12 mouse cellular contexts compared by ENCODE assay signal in genomic region chr9:70888969-70889368, GRCm38 (mm10).
DNase-seq lines count a peak whose midpoint lies in the region; ATAC-seq and TF ChIP-seq lines count a peak whose summit lies in the region.
"Had no signal": no experiment of that assay in that cellular context is flagged by ENCODE, and none has a peak within 500 bp of the region (broad histone marks: within the 10 kb centered on the region; RNA-seq: fewer than 3 reads in every experiment).

No protein-coding gene starts in this region.

- H3K9ac ChIP-seq in embryonic facial prominence, embryonic 13.5 days: no peak overlapping the region
- no peak overlapping the region for H3K9ac ChIP-seq in lung, embryonic 16.5 days (ENCODE audit: low read length)
- no peak overlapping the region for H3K9ac ChIP-seq in stomach, embryonic 14.5 days (replicated peaks; ENCODE audit: low read depth, low read length)
- no peak overlapping the region for H3K9ac ChIP-seq in hindbrain, postnatal 0 days (replicated peaks; ENCODE audit: low read length)
- H3K9ac ChIP-seq: embryonic facial prominence, embryonic 12.5 days had no signal

- no peak for DNase-seq in embryonic facial prominence, embryonic 10.5 days (ENCODE audit: low spot score)
- no peak for DNase-seq in lung, postnatal 36 days
- DNase-seq in hindbrain, postnatal 0 days (ENCODE audit: low spot score): no peak
- DNase-seq: cerebellum, adult 8-10 months; heart, adult 2 months had no signal

- ATAC-seq in embryonic facial prominence, embryonic 13.5 days (ENCODE audit: insufficient number of reproducible peaks, insufficient read depth, low FRiP score, low TSS enrichment, low read depth): peak; percentile 43; the same call in 1 of the 2 replicates
- ATAC-seq in lung, embryonic 16.5 days (ENCODE audit: low read depth): peak; percentile 81
- peak; percentile 92 for ATAC-seq in stomach, embryonic 14.5 days (ENCODE audit: insufficient number of reproducible peaks, insufficient read depth, low FRiP score, low read depth)
- no peak for ATAC-seq in erythroid progenitor cell, adult 5-6 weeks (replicated peaks; ENCODE audit: low FRiP score, poor library complexity, severe bottlenecking)
- ATAC-seq in hindbrain, postnatal 0 days: no peak

- peaks cover 9% of the 10 kb centered on the region for H3K4me1 ChIP-seq in embryonic facial prominence, embryonic 13.5 days
- peaks cover 17% of the 10 kb centered on the region for H3K4me1 ChIP-seq in embryonic facial prominence, embryonic 10.5 days
- peaks cover 4% of the 10 kb centered on the region; the same call in 1 of the 2 replicates for H3K4me1 ChIP-seq in lung, embryonic 16.5 days (replicated peaks; ENCODE audit: control insufficient read depth, insufficient read depth, low read length)
- H3K4me1 ChIP-seq in embryonic fibroblast, embryonic 13.5 days (ENCODE audit: control insufficient read depth, insufficient read depth, low read length): peaks cover 13% of the 10 kb centered on the region
- H3K4me1 ChIP-seq in stomach, embryonic 14.5 days (ENCODE audit: control insufficient read depth, insufficient read depth, low read length): peaks cover 3% of the 10 kb centered on the region; the same call in 1 of the 2 replicates
- H3K4me1 ChIP-seq in hindbrain, postnatal 0 days (ENCODE audit: insufficient read depth, low read length): no peaks in the 10 kb centered on the region

- no peaks in the 10 kb centered on the region for H3K36me3 ChIP-seq in embryonic facial prominence, embryonic 13.5 days
- H3K36me3 ChIP-seq in embryonic facial prominence, embryonic 10.5 days (replicated peaks): no peaks in the 10 kb centered on the region
- H3K36me3 ChIP-seq in lung, embryonic 16.5 days (ENCODE audit: control insufficient read depth, insufficient read depth, low read length): no peaks in the 10 kb centered on the region
- no peaks in the 10 kb centered on the region for H3K36me3 ChIP-seq in stomach, embryonic 14.5 days (ENCODE audit: control insufficient read depth, insufficient read depth, low read length)
- H3K36me3 ChIP-seq in hindbrain, postnatal 0 days (ENCODE audit: insufficient read depth, low read length): no peaks in the 10 kb centered on the region
- H3K36me3 ChIP-seq: embryonic facial prominence, embryonic 12.5 days had no signal

- TF ChIP-seq POLR2A in embryonic fibroblast, embryonic 13.5 days (IDR thresholded peaks at IDR 0.05; ENCODE audit: low read depth, low read length): no peak

- no peak for TF ChIP-seq CTCF in embryonic fibroblast, embryonic 13.5 days (IDR thresholded peaks at IDR 0.05; ENCODE audit: borderline replicate concordance, insufficient read depth, low read length)
- TF ChIP-seq CTCF in hindbrain, postnatal 0 days (IDR thresholded peaks at IDR 0.05; ENCODE audit: low read depth): no peak

- H3K4me3 ChIP-seq in embryonic facial prominence, embryonic 13.5 days: no peak overlapping the region
- H3K4me3 ChIP-seq in embryonic facial prominence, embryonic 10.5 days: no peak overlapping the region
- no peak overlapping the region for H3K4me3 ChIP-seq in lung, embryonic 16.5 days (ENCODE audit: low read length)
- no peak overlapping the region for H3K4me3 ChIP-seq in embryonic fibroblast, embryonic 13.5 days (ENCODE audit: insufficient read depth, low read length)
- no peak overlapping the region for H3K4me3 ChIP-seq in stomach, embryonic 14.5 days (ENCODE audit: low read depth, low read length)
- H3K4me3 ChIP-seq in hindbrain, postnatal 0 days (ENCODE audit: low read length): no peak overlapping the region
- H3K4me3 ChIP-seq: embryonic facial prominence, embryonic 12.5 days; heart, adult 2 months had no signal

- H3K27me3 ChIP-seq in embryonic facial prominence, embryonic 13.5 days: no peaks in the 10 kb centered on the region
- H3K27me3 ChIP-seq in embryonic facial prominence, embryonic 10.5 days (replicated peaks; ENCODE audit: low read depth, poor library complexity, severe bottlenecking): no peaks in the 10 kb centered on the region
- H3K27me3 ChIP-seq in lung, embryonic 16.5 days (ENCODE audit: control insufficient read depth, insufficient read depth, low read depth, low read length): no peaks in the 10 kb centered on the region
- H3K27me3 ChIP-seq in stomach, embryonic 14.5 days (ENCODE audit: control insufficient read depth, insufficient read depth, low read length): no peaks in the 10 kb centered on the region
- H3K27me3 ChIP-seq in hindbrain, postnatal 0 days (ENCODE audit: insufficient read depth, low read length): no peaks in the 10 kb centered on the region
- H3K27me3 ChIP-seq: embryonic facial prominence, embryonic 12.5 days; megakaryocyte, embryonic 14.5 days had no signal

- no peak overlapping the region for H3K4me2 ChIP-seq in embryonic facial prominence, embryonic 13.5 days
- no peak overlapping the region for H3K4me2 ChIP-seq in lung, embryonic 16.5 days (ENCODE audit: low read depth, low read length)
- H3K4me2 ChIP-seq in stomach, embryonic 14.5 days (replicated peaks; ENCODE audit: low read depth, low read length): no peak overlapping the region
- no peak overlapping the region for H3K4me2 ChIP-seq in hindbrain, postnatal 0 days (ENCODE audit: low read depth, low read length)
- H3K4me2 ChIP-seq: embryonic facial prominence, embryonic 12.5 days had no signal

- no peaks in the 10 kb centered on the region for H3K9me3 ChIP-seq in embryonic facial prominence, embryonic 13.5 days
- no peaks in the 10 kb centered on the region for H3K9me3 ChIP-seq in embryonic facial prominence, embryonic 10.5 days
- H3K9me3 ChIP-seq in lung, embryonic 16.5 days (ENCODE audit: control insufficient read depth, low read length): no peaks in the 10 kb centered on the region
- H3K9me3 ChIP-seq in stomach, embryonic 14.5 days (ENCODE audit: control insufficient read depth, low read depth, low read length): no peaks in the 10 kb centered on the region
- H3K9me3 ChIP-seq in hindbrain, postnatal 0 days (ENCODE audit: low read length): no peaks in the 10 kb centered on the region
- H3K9me3 ChIP-seq: embryonic facial prominence, embryonic 12.5 days; megakaryocyte, embryonic 14.5 days had no signal

- WGBS in embryonic facial prominence, embryonic 13.5 days: 61% methylated on average over 4 of the region's 4 CpGs
- 89% methylated on average over 4 of the region's 4 CpGs for WGBS in embryonic facial prominence, embryonic 10.5 days
- WGBS in lung, embryonic 16.5 days: 49% methylated on average over 4 of the region's 4 CpGs
- 57% methylated on average over 4 of the region's 4 CpGs for WGBS in stomach, embryonic 14.5 days
- 79% methylated on average over 4 of the region's 4 CpGs for WGBS in hindbrain, postnatal 0 days

- H3K27ac ChIP-seq in embryonic facial prominence, embryonic 13.5 days: no peak overlapping the region; the same call in 1 of the 2 replicates
- no peak overlapping the region for H3K27ac ChIP-seq in embryonic facial prominence, embryonic 10.5 days (replicated peaks)
- H3K27ac ChIP-seq in lung, embryonic 16.5 days (ENCODE audit: low read length): peak overlapping the region; percentile 51
- peak overlapping the region; percentile 55 for H3K27ac ChIP-seq in embryonic fibroblast, embryonic 13.5 days (ENCODE audit: insufficient read depth, low read length)
- peak overlapping the region; percentile 91 for H3K27ac ChIP-seq in stomach, embryonic 14.5 days (ENCODE audit: low read length)
- H3K27ac ChIP-seq in hindbrain, postnatal 0 days: no peak overlapping the region
- H3K27ac ChIP-seq: embryonic facial prominence, embryonic 12.5 days; heart, adult 2 months had no signal

Comparison
In these comparisons a context has a peak if more than half of its experiments do, and no peak if none do; other contexts are left out.
1. ATAC-seq: peak in embryonic facial prominence, embryonic 13.5 days (single experiment), lung, embryonic 16.5 days (single experiment) and stomach, embryonic 14.5 days (single experiment); none in erythroid progenitor cell, adult 5-6 weeks (single experiment) and hindbrain, postnatal 0 days (single experiment).
2. H3K27ac ChIP-seq: peak in lung, embryonic 16.5 days (single experiment), embryonic fibroblast, embryonic 13.5 days (single experiment) and stomach, embryonic 14.5 days (single experiment); none in embryonic facial prominence, embryonic 13.5 days (single experiment), embryonic facial prominence, embryonic 10.5 days (single experiment) and hindbrain, postnatal 0 days (single experiment).